Mouse (Mus musculus): ENCODE measurements around the gene Sema3f.

The Sema3f gene

GRCm38 (mm10) chr9:107633661-107634405 lies 76.4 kb downstream of the Sema3f start:
- peak; percentile 62 for DNase-seq (ENCODE audit: low spot score)

GRCm38 (mm10) chr9:107633091-107633660 lies 77.1 kb downstream of the Sema3f start:
- peak; percentile 64 for DNase-seq (ENCODE audit: low spot score)

- DNase-seq (ENCODE audit: low spot score), result peak; percentile 47
Measured at GRCm38 (mm10) chr9:107632478-107632877, 77.8 kb downstream of the Sema3f start.

- DNase-seq (ENCODE audit: low spot score), result no peak
Measured at GRCm38 (mm10) chr9:107631861-107632260, 78.4 kb downstream of the Sema3f start.
